Mouse (Mus musculus) limb, embryonic 14.5 days (tissue): ENCODE data around the gene Usp24. TPM values are rescaled to one million over a fixed set of nuclear protein-coding genes. Genes with fewer than 3 reads are reported as not detected.

Source experiments
- ATAC-seq: fragments of 200-750 bp; cut with Nextera tagmentation; 2 replicates; pipeline ENCODE4 v1.8.0; 2017; ENCODE audit warnings: low read depth, moderate number of reproducible peaks, moderate TSS enrichment; ENCODE audit not compliant: low FRiP score
- DNase-seq: peaks from one replicate; pipeline ENCODE4 v3.0.0-alpha.2; 2015; ENCODE audit warnings: low spot score
- H3K27ac ChIP-seq: fragments of 300-500 bp; sonication (generic); replicated peaks from 2 replicates; pipeline ENCODE4 v1.5.1; 2014; ENCODE audit warnings: low read depth, mild to moderate bottlenecking, low read length, moderate library complexity, mixed read lengths
- H3K27me3 ChIP-seq: fragments of 300-500 bp; sonication (generic); 2 replicates; pipeline ENCODE4 v1.6.1; 2014; ENCODE audit warnings: low read length, mixed read lengths; ENCODE audit not compliant: control insufficient read depth, insufficient read depth
- H3K36me3 ChIP-seq: fragments of 300-500 bp; sonication (generic); 2 replicates; pipeline ENCODE4 v1.6.1; 2014; ENCODE audit warnings: mild to moderate bottlenecking, low read length, moderate library complexity, mixed read lengths; ENCODE audit not compliant: control insufficient read depth, insufficient read depth
- H3K4me1 ChIP-seq: fragments of 300-500 bp; sonication (generic); 2 replicates; pipeline ENCODE4 v1.6.1; 2014; ENCODE audit warnings: antibody characterized with exemption, low read length, mixed read lengths; ENCODE audit not compliant: control insufficient read depth, insufficient read depth
- H3K4me2 ChIP-seq: fragments of 300-500 bp; sonication (generic); replicated peaks from 2 replicates; pipeline ENCODE4 v1.6.1; 2014; ENCODE audit warnings: low read depth, mild to moderate bottlenecking, low read length, moderate library complexity; ENCODE audit not compliant: severe bottlenecking
- H3K4me3 ChIP-seq: fragments of 300-500 bp; sonication (generic); replicated peaks from 2 replicates; pipeline ENCODE4 v1.5.1; 2014; ENCODE audit warnings: low read length
- H3K9ac ChIP-seq: fragments of 300-500 bp; sonication (generic); 2 replicates; pipeline ENCODE4 v1.6.1; 2014; ENCODE audit warnings: mild to moderate bottlenecking, low read depth, low read length, moderate library complexity; ENCODE audit not compliant: severe bottlenecking
- H3K9me3 ChIP-seq: fragments of 300-500 bp; sonication (generic); 2 replicates; pipeline ENCODE4 v1.6.1; 2016; ENCODE audit warnings: low read length; ENCODE audit not compliant: control insufficient read depth
- POLR2A ChIP-seq: fragments of 200-500 bp; IDR thresholded peaks from 2 replicates; pipeline ENCODE4 v1.8.0; 2012; ENCODE audit warnings: inconsistent platforms, mild to moderate bottlenecking, moderate library complexity, borderline replicate concordance; ENCODE audit not compliant: insufficient read depth, insufficient read length; ENCODE audit errors: extremely low read depth
- WGBS: fragments of 180-500 bp; shearing (Covaris S2); extraction: QIAGEN DNeasy Blood & Tissue Kit; methylation state at CpG from one replicate; pipeline ENCODE4 v1.1.7; 2014; 5-methylcytosine and 5-hydroxymethylcytosine counted together
- polyA plus RNA-seq, 2 experiments: library from polyadenylated mRNA; depleted of rRNA in 1 of 2; stranded (reverse) in 1 of 2; unstranded in 1 of 2; fragments of >200 nt; fragmentation: Nextera tagmentation in 1 of 2; extraction: Ambion mirVana in 1 of 2; gene quantifications; 2 replicates each; pipeline versions ENCODE4 v1.2.1 to v1.2.3; 2012 to 2014

The Usp24 gene
- polyA plus RNA-seq, 2 experiments: 12.5 to 15.7 TPM

- no peaks in the 10 kb centered on the region for H3K9me3 ChIP-seq
- peaks cover 17% of the 10 kb centered on the region for H3K4me1 ChIP-seq
- no peak overlapping the region for H3K27ac ChIP-seq
- H3K4me3 ChIP-seq: no peak overlapping the region
- H3K9ac ChIP-seq: no peak overlapping the region
- no peak for TF ChIP-seq POLR2A
- no peaks in the 10 kb centered on the region for H3K36me3 ChIP-seq
- no peaks in the 10 kb centered on the region for H3K27me3 ChIP-seq
- 58% methylated on average over 4 of the region's 4 CpGs for WGBS
- no peak for DNase-seq
- ATAC-seq: no peak
- H3K4me2 ChIP-seq: no peak overlapping the region
These were observed 2.1 kb upstream of the Usp24 start for GRCm38 (mm10) chr4:106313874-106314273.

- Histone ChIP-seq H3K4me3 (no peak overlapping the region), H3K27ac (no peak overlapping the region), H3K4me2 (no peak overlapping the region), H3K27me3 (no peaks in the 10 kb centered on the region), H3K9me3 (no peaks in the 10 kb centered on the region), H3K36me3 (no peaks in the 10 kb centered on the region), H3K4me1 (peaks cover 19% of the 10 kb centered on the region), H3K9ac (no peak overlapping the region)
- TF ChIP-seq POLR2A: no peak
- DNase-seq (no peak), ATAC-seq (no peak)
These were observed 1.7 kb upstream of the Usp24 start for GRCm38 (mm10) chr4:106314291-106314690.

- under 1% methylated on average over 73 of the region's 81 CpGs for WGBS
- DNase-seq: no peak
- Histone ChIP-seq H3K4me2 (peak overlapping the region; percentile 89), H3K27me3 (no peaks in the 10 kb centered on the region), H3K4me1 (peaks cover 31% of the 10 kb centered on the region), H3K9me3 (no peaks in the 10 kb centered on the region), H3K9ac (peak overlapping the region; percentile 96), H3K36me3 (no peaks in the 10 kb centered on the region), H3K4me3 (peak overlapping the region; percentile 95), H3K27ac (peak overlapping the region; percentile 90)
- no peak for TF ChIP-seq POLR2A
- peak; percentile 79 for ATAC-seq
These were observed 552 bp downstream of the Usp24 start for GRCm38 (mm10) chr4:106316351-106317178.

GRCm38 (mm10) chr4:106317179-106318055 is 1.4 kb downstream of the Usp24 start:
- Histone ChIP-seq H3K27ac (peak overlapping the region; percentile 90; the same call in 1 of the 2 replicates), H3K4me2 (peak overlapping the region; percentile 89), H3K36me3 (no peaks in the 10 kb centered on the region), H3K9me3 (no peaks in the 10 kb centered on the region), H3K27me3 (no peaks in the 10 kb centered on the region), H3K4me3 (peak overlapping the region; percentile 95), H3K4me1 (peaks cover 31% of the 10 kb centered on the region), H3K9ac (peak overlapping the region; percentile 96)
- TF ChIP-seq POLR2A: no peak
- ATAC-seq (no peak), DNase-seq (no peak)
- WGBS: 15% methylated on average over 19 of the region's 19 CpGs

- no peak for ATAC-seq
- H3K27me3 ChIP-seq: no peaks in the 10 kb centered on the region
- 72% methylated on average over 4 of the region's 4 CpGs for WGBS
- no peaks in the 10 kb centered on the region for H3K36me3 ChIP-seq
- H3K9ac ChIP-seq: no peak overlapping the region
- H3K27ac ChIP-seq: no peak overlapping the region
- H3K4me2 ChIP-seq: peak overlapping the region; percentile 89; the same call in 1 of the 2 replicates
- no peak for DNase-seq
- H3K4me1 ChIP-seq: peaks cover 31% of the 10 kb centered on the region
- no peak for TF ChIP-seq POLR2A
- peak overlapping the region; percentile 95; the same call in 1 of the 2 replicates for H3K4me3 ChIP-seq
- H3K9me3 ChIP-seq: no peaks in the 10 kb centered on the region
These were observed 2.2 kb downstream of the Usp24 start for GRCm38 (mm10) chr4:106318208-106318607.
